8 mouse cellular contexts compared by ENCODE assay signal in the genomic region with DNA sequence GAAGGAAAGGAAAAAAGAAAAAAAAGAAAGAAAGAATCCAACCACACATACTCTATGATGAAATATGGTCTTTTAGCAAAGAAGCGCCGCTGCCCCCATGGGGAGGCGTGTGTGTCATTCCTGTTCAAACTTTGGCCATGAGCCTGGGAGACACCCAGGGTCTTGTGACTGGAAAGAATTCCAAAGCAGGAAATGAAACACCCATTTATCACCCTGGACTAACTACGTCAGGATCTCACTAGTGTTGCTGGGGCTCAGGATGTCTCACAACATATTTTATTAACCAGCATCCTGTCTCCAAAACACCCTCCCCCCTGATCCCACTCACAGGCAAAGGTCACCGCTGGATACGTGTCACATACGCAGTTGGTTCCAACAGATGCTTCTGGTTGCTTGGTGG. TPM values are rescaled to one million over a fixed set of nuclear protein-coding genes. Genes with fewer than 3 reads are reported as not detected.
DNase-seq lines count a peak whose midpoint lies in the region; ATAC-seq and TF ChIP-seq lines count a peak whose summit lies in the region.
"Had no signal": no experiment of that assay in that cellular context is flagged by ENCODE, and none has a peak within 500 bp of the region (broad histone marks: within the 10 kb centered on the region; RNA-seq: fewer than 3 reads in every experiment).

No protein-coding gene starts in this region.

- WGBS in lung, embryonic 14.5 days = 25% methylated on average over 7 of the region's 7 CpGs
- WGBS in forebrain, embryonic 16.5 days = 92% methylated on average over 7 of the region's 7 CpGs
- 87% methylated on average over 7 of the region's 7 CpGs for WGBS in forebrain, embryonic 12.5 days

- H3K4me2 ChIP-seq in lung, embryonic 14.5 days = no peak overlapping the region
- H3K4me2 ChIP-seq in forebrain, embryonic 16.5 days (ENCODE audit: low read length) = no peak overlapping the region
- no peak overlapping the region for H3K4me2 ChIP-seq in forebrain, embryonic 12.5 days

- no peaks in the 10 kb centered on the region for H3K9me3 ChIP-seq in lung, embryonic 14.5 days (ENCODE audit: low read depth, low read length)
- H3K9me3 ChIP-seq in forebrain, embryonic 16.5 days (ENCODE audit: control insufficient read depth, low read length) = no peaks in the 10 kb centered on the region
- no peaks in the 10 kb centered on the region for H3K9me3 ChIP-seq in forebrain, embryonic 12.5 days

- H3K27ac ChIP-seq in lung, embryonic 14.5 days (ENCODE audit: low read depth) = no peak overlapping the region
- no peak overlapping the region for H3K27ac ChIP-seq in forebrain, embryonic 16.5 days (ENCODE audit: low read length)
- no peak overlapping the region for H3K27ac ChIP-seq in forebrain, embryonic 12.5 days

- no peaks in the 10 kb centered on the region for H3K27me3 ChIP-seq in lung, embryonic 14.5 days (ENCODE audit: insufficient read depth, low read length)
- no peaks in the 10 kb centered on the region for H3K27me3 ChIP-seq in forebrain, embryonic 16.5 days (replicated peaks; ENCODE audit: control insufficient read depth, insufficient read depth, low read length)
- no peaks in the 10 kb centered on the region for H3K27me3 ChIP-seq in forebrain, embryonic 12.5 days

- peak; percentile 55 for DNase-seq in adrenal gland, postnatal 10 days
- DNase-seq in kidney, adult 18-20 months = peak; percentile 57
- DNase-seq in lung, embryonic 14.5 days = peak; percentile 93
- no peak for DNase-seq in left cerebral cortex, postnatal 36 days (ENCODE audit: low spot score in 2 of 2)

- ATAC-seq in CD4-positive, CD25-positive, alpha-beta regulatory T cell, adult 4 months = peak; percentile 7
- peak; percentile 49 for ATAC-seq in lung, embryonic 14.5 days (ENCODE audit: insufficient read depth)
- no peak for ATAC-seq in forebrain, embryonic 16.5 days
- ATAC-seq in forebrain, embryonic 12.5 days (ENCODE audit: low FRiP score) = no peak

- no peak overlapping the region for H3K4me3 ChIP-seq in lung, embryonic 14.5 days (ENCODE audit: low read depth, low read length)
- H3K4me3 ChIP-seq in forebrain, embryonic 16.5 days (replicated peaks; ENCODE audit: low read length) = no peak overlapping the region
- H3K4me3 ChIP-seq in forebrain, embryonic 12.5 days (replicated peaks) = no peak overlapping the region

- TF ChIP-seq CTCF in lung, embryonic 14.5 days (IDR thresholded peaks at IDR 0.05; ENCODE audit: low read depth) = no peak

- no peaks in the 10 kb centered on the region for H3K36me3 ChIP-seq in lung, embryonic 14.5 days (ENCODE audit: insufficient read depth)
- H3K36me3 ChIP-seq in forebrain, embryonic 16.5 days (ENCODE audit: control insufficient read depth, insufficient read depth) = no peaks in the 10 kb centered on the region
- H3K36me3 ChIP-seq in forebrain, embryonic 12.5 days (replicated peaks) = no peaks in the 10 kb centered on the region

- no peak overlapping the region for H3K9ac ChIP-seq in lung, embryonic 14.5 days
- no peak overlapping the region for H3K9ac ChIP-seq in forebrain, embryonic 16.5 days (replicated peaks; ENCODE audit: low read depth, low read length)
- no peak overlapping the region for H3K9ac ChIP-seq in forebrain, embryonic 12.5 days

- intact Hi-C loops in left cerebral cortex, postnatal 36 days (cut with DNase I) = no loop called here

- peaks cover 31% of the 10 kb centered on the region for H3K4me1 ChIP-seq in lung, embryonic 14.5 days (ENCODE audit: insufficient read depth)
- 0 out of 2 replicates have a peak, but pooled peaks cover 7% of the 10 kb centered on the region for H3K4me1 ChIP-seq in forebrain, embryonic 16.5 days (replicated peaks; ENCODE audit: control insufficient read depth, insufficient read depth, low read length)
- H3K4me1 ChIP-seq in forebrain, embryonic 12.5 days = peaks cover 2% of the 10 kb centered on the region; the same call in 1 of the 2 replicates

RNA-seq across cellular contexts. Expression of gene Gsto2, which starts 21.3 kb away (rescaled TPM):
- under 1 TPM in 1 of 2 experiments, not detected in 1; 0.95 TPM for polyA plus RNA-seq in CD4-positive, CD25-positive, alpha-beta regulatory T cell, adult 4 months (2017; shearing (Covaris generic))
- 1 to 10 TPM; 2.6 to 3.7 TPM for total RNA-seq in adrenal gland, postnatal 10 days (2021)
- polyA plus RNA-seq in lung, embryonic 14.5 days (2014; fragmentation: Nextera tagmentation; extraction: Ambion mirVana) = 0.72 and 1.4 TPM in 2 replicates
- 0.84 and 1.2 TPM in 2 replicates for polyA plus RNA-seq in forebrain, embryonic 16.5 days (2015; fragmentation: Nextera tagmentation; extraction: Ambion mirVana)
- polyA plus RNA-seq in forebrain, embryonic 12.5 days (2016; fragmentation: Nextera tagmentation; extraction: Ambion mirVana) = 0.95 and 1.3 TPM in 2 replicates
- 1 to 10 TPM; 2.2 to 2.7 TPM for total RNA-seq in left cerebral cortex, postnatal 36 days (2021)

RNA-seq across cellular contexts. Expression of gene Gsto1, which starts 31.8 kb away (rescaled TPM):
- 10 to 100 TPM; 32.4 to 36.4 TPM for polyA plus RNA-seq in CD4-positive, CD25-positive, alpha-beta regulatory T cell, adult 4 months (2017; shearing (Covaris generic))
- 100 to 1,000 TPM; 158 to 159 TPM for total RNA-seq in adrenal gland, postnatal 10 days (2021)
- polyA plus RNA-seq in lung, embryonic 14.5 days (2014; fragmentation: Nextera tagmentation; extraction: Ambion mirVana) = 80.5 and 80.6 TPM in 2 replicates
- polyA plus RNA-seq in forebrain, embryonic 16.5 days (2015; fragmentation: Nextera tagmentation; extraction: Ambion mirVana) = 125 and 126 TPM in 2 replicates
- 61.8 and 62.7 TPM in 2 replicates for polyA plus RNA-seq in forebrain, embryonic 12.5 days (2016; fragmentation: Nextera tagmentation; extraction: Ambion mirVana)
- total RNA-seq in left cerebral cortex, postnatal 36 days (2021) = 10 to 100 TPM; 46.6 to 50.3 TPM

RNA-seq across cellular contexts. Expression of gene Cfap43, which starts 32.5 kb away (rescaled TPM):
- under 1 TPM; 0.10 to 0.75 TPM for polyA plus RNA-seq in CD4-positive, CD25-positive, alpha-beta regulatory T cell, adult 4 months (2017; shearing (Covaris generic))
- total RNA-seq in adrenal gland, postnatal 10 days (2021) = not detected
- 0.14 and 0.15 TPM in 2 replicates for polyA plus RNA-seq in lung, embryonic 14.5 days (2014; fragmentation: Nextera tagmentation; extraction: Ambion mirVana)
- 0.63 and 1.1 TPM in 2 replicates for polyA plus RNA-seq in forebrain, embryonic 16.5 days (2015; fragmentation: Nextera tagmentation; extraction: Ambion mirVana)
- polyA plus RNA-seq in forebrain, embryonic 12.5 days (2016; fragmentation: Nextera tagmentation; extraction: Ambion mirVana) = 0.22 and 0.37 TPM in 2 replicates
- under 1 TPM; 0.29 to 0.39 TPM for total RNA-seq in left cerebral cortex, postnatal 36 days (2021)
- total RNA-seq: heart, postnatal 36 days had no signal

RNA-seq across cellular contexts. Expression of gene Itprip, which starts 32.5 kb away (rescaled TPM):
- 10 to 100 TPM; 10.5 to 12.7 TPM for polyA plus RNA-seq in CD4-positive, CD25-positive, alpha-beta regulatory T cell, adult 4 months (2017; shearing (Covaris generic))
- 10 to 100 TPM; 11.7 to 14.5 TPM for total RNA-seq in adrenal gland, postnatal 10 days (2021)
- 14.7 and 15.2 TPM in 2 replicates for polyA plus RNA-seq in lung, embryonic 14.5 days (2014; fragmentation: Nextera tagmentation; extraction: Ambion mirVana)
- 6.9 and 7.2 TPM in 2 replicates for polyA plus RNA-seq in forebrain, embryonic 16.5 days (2015; fragmentation: Nextera tagmentation; extraction: Ambion mirVana)
- 17.9 and 19.8 TPM in 2 replicates for polyA plus RNA-seq in forebrain, embryonic 12.5 days (2016; fragmentation: Nextera tagmentation; extraction: Ambion mirVana)
- 1 to 10 TPM in 1 of 2 experiments, under 1 TPM in 1; 0.95 to 1.1 TPM for total RNA-seq in left cerebral cortex, postnatal 36 days (2021)

RNA-seq across cellular contexts. Expression of gene Cfap58, which starts 50.9 kb away (rescaled TPM):
- not detected for polyA plus RNA-seq in CD4-positive, CD25-positive, alpha-beta regulatory T cell, adult 4 months (2017; shearing (Covaris generic))
- total RNA-seq in adrenal gland, postnatal 10 days (2021) = under 1 TPM in 1 of 2 experiments, not detected in 1; 0.06 TPM
- polyA plus RNA-seq in lung, embryonic 14.5 days (2014; fragmentation: Nextera tagmentation; extraction: Ambion mirVana) = 0.14 TPM in 1 of 2 replicates, not detected in the other
- polyA plus RNA-seq in forebrain, embryonic 16.5 days (2015; fragmentation: Nextera tagmentation; extraction: Ambion mirVana) = 0.27 and 0.33 TPM in 2 replicates
- polyA plus RNA-seq in forebrain, embryonic 12.5 days (2016; fragmentation: Nextera tagmentation; extraction: Ambion mirVana) = 0.09 and 0.10 TPM in 2 replicates
- total RNA-seq in left cerebral cortex, postnatal 36 days (2021) = under 1 TPM; 0.29 to 0.30 TPM

Comparison
In these comparisons a context has a peak if more than half of its experiments do, and no peak if none do; other contexts are left out.
1. ATAC-seq: peak in CD4-positive, CD25-positive, alpha-beta regulatory T cell, adult 4 months (single experiment) and lung, embryonic 14.5 days (single experiment); none in forebrain, embryonic 16.5 days (single experiment) and forebrain, embryonic 12.5 days (single experiment).
2. DNase-seq: peak in adrenal gland, postnatal 10 days (single experiment), kidney, adult 18-20 months (single experiment) and lung, embryonic 14.5 days (single experiment); none in left cerebral cortex, postnatal 36 days (0 of 2).